Mouse (Mus musculus) forebrain, embryonic 16.5 days (tissue): ENCODE results near the gene Micall1. TPM values are rescaled to one million over a fixed set of nuclear protein-coding genes. Genes with fewer than 3 reads are reported as not detected.

Experiments
- ATAC-seq: fragments of 200-750 bp; cut with Nextera tagmentation; 2 replicates; pipeline ENCODE4 v1.8.0; 2017; ENCODE audit warnings: mild to moderate bottlenecking, moderate library complexity
- H3K27ac ChIP-seq: fragments of 300-500 bp; sonication (generic); 2 replicates; pipeline ENCODE4 v1.5.1; 2014; ENCODE audit warnings: low read length, control low read depth
- H3K27me3 ChIP-seq: fragments of 300-500 bp; sonication (generic); replicated peaks from 2 replicates; pipeline ENCODE4 v1.6.1; 2014; ENCODE audit warnings: low read length; ENCODE audit not compliant: control insufficient read depth, insufficient read depth
- H3K36me3 ChIP-seq: fragments of 300-500 bp; sonication (generic); 2 replicates; pipeline ENCODE4 v1.6.1; 2014; ENCODE audit not compliant: control insufficient read depth, insufficient read depth
- H3K4me1 ChIP-seq: fragments of 300-500 bp; sonication (generic); replicated peaks from 2 replicates; pipeline ENCODE4 v1.6.1; 2014; ENCODE audit warnings: low read length; ENCODE audit not compliant: control insufficient read depth, insufficient read depth
- H3K4me2 ChIP-seq: fragments of 300-500 bp; sonication (generic); 2 replicates; pipeline ENCODE4 v1.6.1; 2014; ENCODE audit warnings: mild to moderate bottlenecking, low read length, control low read depth
- H3K4me3 ChIP-seq: fragments of 300-500 bp; sonication (generic); replicated peaks from 2 replicates; pipeline ENCODE4 v1.5.1; 2014; ENCODE audit warnings: mild to moderate bottlenecking, low read length, control low read depth
- H3K9ac ChIP-seq: fragments of 300-500 bp; sonication (generic); replicated peaks from 2 replicates; pipeline ENCODE4 v1.6.1; 2014; ENCODE audit warnings: low read depth, low read length, control low read depth
- H3K9me3 ChIP-seq: fragments of 300-500 bp; sonication (generic); 2 replicates; pipeline ENCODE4 v1.6.1; 2016; ENCODE audit warnings: low read length; ENCODE audit not compliant: control insufficient read depth
- WGBS: fragments of 180-500 bp; shearing (Covaris S2); extraction: QIAGEN DNeasy Blood & Tissue Kit; methylation state at CpG from one replicate; pipeline ENCODE4 v1.1.7; 2014; 5-methylcytosine and 5-hydroxymethylcytosine counted together
- polyA plus RNA-seq: library from polyadenylated mRNA; unstranded; fragments of >200 nt; fragmentation: Nextera tagmentation; extraction: Ambion mirVana; gene quantifications from 2 replicates; pipeline ENCODE4 v1.2.1, GENCODE M21; 2015

Micall1 gene
- polyA plus RNA-seq, 1 experiment from 2014 or later, result 10.0 TPM

DNA sequence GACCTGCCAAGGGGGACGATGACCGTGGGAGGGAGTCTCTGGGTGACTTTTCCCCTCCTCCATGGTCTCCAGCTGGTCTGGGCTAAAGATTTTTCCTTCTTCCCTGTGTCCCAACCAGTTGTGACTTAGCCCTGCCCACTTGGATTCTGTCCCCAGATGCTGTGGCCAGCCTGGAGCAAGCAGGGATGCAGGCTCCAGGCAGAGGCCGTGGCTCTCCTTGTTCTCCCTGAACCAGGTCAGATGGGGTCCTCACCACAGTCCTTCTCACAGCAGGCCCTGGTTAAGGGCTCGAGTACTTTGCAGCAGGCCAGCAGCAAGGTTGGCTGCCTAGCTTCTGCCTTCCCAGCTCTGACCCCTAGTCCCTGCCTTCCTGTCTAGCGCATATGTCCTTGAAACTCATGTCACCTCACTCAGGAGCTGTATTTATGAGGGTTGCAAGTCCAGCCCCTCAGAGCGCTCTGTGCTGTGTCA lies 24.5 kb downstream of the Micall1 start:
- no peaks in the 10 kb centered on the region for H3K4me1 ChIP-seq
- no peak overlapping the region for H3K4me3 ChIP-seq
- H3K9ac ChIP-seq, result no peak overlapping the region
- peaks cover 7% of the 10 kb centered on the region for H3K36me3 ChIP-seq
- no peak for ATAC-seq
- no peak overlapping the region for H3K27ac ChIP-seq
- 87% methylated on average over 5 of the region's 6 CpGs for WGBS
- no peaks in the 10 kb centered on the region for H3K9me3 ChIP-seq
- H3K27me3 ChIP-seq, result no peaks in the 10 kb centered on the region
- H3K4me2 ChIP-seq, result no peak overlapping the region

DNA sequence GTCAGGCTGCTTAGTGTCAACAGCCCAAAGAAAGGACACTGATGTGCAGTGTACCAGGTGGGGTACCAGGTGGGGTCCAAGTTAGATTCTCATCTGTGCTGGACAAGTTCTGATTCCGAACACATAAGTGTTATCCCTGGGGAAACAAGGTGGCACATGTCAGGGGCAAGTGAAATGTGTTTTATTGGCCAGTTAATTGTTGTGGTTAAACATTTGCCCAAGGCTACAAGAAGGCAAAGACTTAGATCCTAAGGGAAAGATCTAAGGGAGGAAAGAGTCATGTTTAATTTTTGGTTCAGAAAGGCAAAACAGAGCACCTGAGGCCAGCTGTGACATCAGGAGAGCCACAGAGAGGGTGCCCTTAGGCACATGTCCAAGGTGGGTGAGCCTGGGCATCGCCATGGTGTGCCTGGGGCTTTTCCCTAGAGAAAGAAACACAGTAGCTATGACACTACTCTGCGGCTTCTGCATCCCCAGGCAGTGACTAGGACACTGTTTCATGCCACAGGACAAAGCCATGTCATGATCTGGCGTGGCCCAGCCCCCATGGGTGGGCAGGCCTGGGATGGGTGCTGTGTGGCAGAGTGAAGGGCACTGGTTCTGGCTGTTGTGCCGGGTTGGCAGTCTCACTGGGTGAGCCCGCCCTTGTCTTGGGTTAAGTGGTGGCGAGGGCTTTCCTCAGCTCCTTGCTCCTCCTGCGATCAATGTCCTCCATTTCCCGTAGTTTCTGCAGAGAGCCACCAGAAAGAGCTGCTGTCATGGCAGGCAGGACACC lies 26.0 kb downstream of the Micall1 start:
- 84% methylated on average over 9 of the region's 9 CpGs for WGBS
- H3K9me3 ChIP-seq, result no peaks in the 10 kb centered on the region
- H3K27me3 ChIP-seq, result no peaks in the 10 kb centered on the region
- H3K27ac ChIP-seq, result no peak overlapping the region
- no peak overlapping the region for H3K4me3 ChIP-seq
- no peak for ATAC-seq
- H3K9ac ChIP-seq, result no peak overlapping the region
- peaks cover 7% of the 10 kb centered on the region; the same call in 1 of the 2 replicates for H3K36me3 ChIP-seq
- no peak overlapping the region for H3K4me2 ChIP-seq
- no peaks in the 10 kb centered on the region for H3K4me1 ChIP-seq

DNA sequence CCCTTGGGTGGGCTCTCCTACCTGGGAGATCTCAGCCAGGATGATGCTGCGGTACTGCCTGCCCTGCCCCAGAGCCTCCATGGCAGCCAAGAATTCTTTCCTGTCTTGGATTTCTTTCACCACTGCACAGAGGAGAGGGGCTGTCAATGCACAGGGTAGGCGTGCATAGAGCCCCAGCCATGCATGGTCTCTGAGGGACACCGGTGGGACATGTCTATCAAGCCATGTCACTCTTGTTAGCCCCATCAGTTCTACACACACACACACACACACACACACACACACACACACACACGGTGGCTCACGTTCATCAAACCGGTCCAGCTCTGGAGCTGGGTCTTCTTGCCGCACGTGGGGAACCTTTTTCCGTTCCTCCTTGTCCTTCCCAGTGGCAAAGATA lies 26.6 kb downstream of the Micall1 start:
- ATAC-seq, result no peak
- Histone ChIP-seq H3K4me3 (no peak overlapping the region), H3K27ac (no peak overlapping the region), H3K36me3 (peaks cover 2% of the 10 kb centered on the region; the same call in 1 of the 2 replicates), H3K9me3 (no peaks in the 10 kb centered on the region), H3K9ac (no peak overlapping the region), H3K27me3 (no peaks in the 10 kb centered on the region), H3K4me2 (no peak overlapping the region), H3K4me1 (peaks cover 3% of the 10 kb centered on the region)
- 76% methylated on average over 9 of the region's 9 CpGs for WGBS

DNA sequence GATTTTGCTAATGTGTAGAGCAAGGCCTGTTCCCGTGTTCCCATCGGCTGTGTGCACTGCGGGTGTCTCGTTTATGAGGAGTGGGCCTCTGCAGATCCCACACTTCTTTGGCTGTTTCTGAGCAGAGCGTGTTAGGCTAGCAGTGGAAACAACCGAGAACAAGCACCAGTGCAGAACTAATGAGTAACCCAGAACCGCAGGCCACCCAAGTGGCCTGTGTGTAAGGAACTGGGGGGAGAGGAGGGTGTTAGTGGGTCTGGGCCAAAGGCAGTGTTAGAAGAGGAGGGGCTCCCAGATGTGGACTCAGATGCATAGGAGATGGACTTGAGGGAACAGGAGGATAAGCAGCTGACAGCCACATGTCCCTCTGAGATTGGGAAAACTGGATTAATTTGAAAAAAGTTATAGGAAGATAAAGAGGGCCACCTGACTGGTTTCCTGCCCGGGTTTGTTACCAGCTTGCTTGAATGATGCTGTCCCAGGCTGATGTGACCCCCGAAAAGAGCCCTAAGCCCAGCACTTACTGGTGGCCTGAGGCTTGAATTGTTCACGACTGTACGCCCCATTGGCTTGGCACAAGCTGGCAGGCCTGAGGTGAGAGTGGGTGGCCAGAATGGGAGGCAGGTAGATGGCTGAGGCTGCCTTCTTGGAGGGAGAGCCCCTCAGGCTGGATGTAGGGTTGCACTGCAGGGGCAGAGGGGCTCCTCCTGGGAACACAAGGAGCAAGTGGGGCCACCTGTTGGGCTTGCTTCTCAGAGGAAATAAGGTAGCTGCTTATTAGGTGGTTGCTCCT lies 27.3 kb downstream of the Micall1 start:
- no peaks in the 10 kb centered on the region for H3K9me3 ChIP-seq
- H3K27ac ChIP-seq, result no peak overlapping the region
- H3K27me3 ChIP-seq, result no peaks in the 10 kb centered on the region
- H3K4me1 ChIP-seq, result peaks cover 8% of the 10 kb centered on the region
- H3K4me3 ChIP-seq, result no peak overlapping the region
- H3K9ac ChIP-seq, result no peak overlapping the region
- 59% methylated on average over 11 of the region's 11 CpGs for WGBS
- ATAC-seq, result no peak
- no peak overlapping the region for H3K4me2 ChIP-seq
- 0 out of 2 replicates have a peak, but pooled peaks cover 2% of the 10 kb centered on the region for H3K36me3 ChIP-seq

DNA sequence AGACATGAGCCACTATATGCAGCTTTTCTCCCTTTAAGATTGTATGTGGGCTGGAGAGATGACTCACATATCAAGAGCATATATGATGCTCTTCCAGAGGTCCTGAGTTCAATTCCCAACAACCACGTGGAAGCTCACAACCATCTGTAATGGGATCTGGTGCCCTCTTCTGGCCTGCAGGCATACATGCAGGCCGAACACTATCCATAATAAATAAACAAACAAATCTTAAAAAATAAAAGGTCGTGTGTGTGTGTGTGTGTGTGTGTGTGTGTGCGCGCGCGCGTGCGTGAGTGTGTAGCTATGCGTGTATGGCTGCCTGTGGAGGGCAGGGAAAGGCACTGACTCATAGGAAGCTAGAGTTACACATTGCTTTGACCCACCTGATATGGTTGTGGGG lies 30.9 kb downstream of the Micall1 start:
- 62% methylated on average over 10 of the region's 10 CpGs for whole genome bisulfite sequencing
- ATAC-seq, result no peak

DNA sequence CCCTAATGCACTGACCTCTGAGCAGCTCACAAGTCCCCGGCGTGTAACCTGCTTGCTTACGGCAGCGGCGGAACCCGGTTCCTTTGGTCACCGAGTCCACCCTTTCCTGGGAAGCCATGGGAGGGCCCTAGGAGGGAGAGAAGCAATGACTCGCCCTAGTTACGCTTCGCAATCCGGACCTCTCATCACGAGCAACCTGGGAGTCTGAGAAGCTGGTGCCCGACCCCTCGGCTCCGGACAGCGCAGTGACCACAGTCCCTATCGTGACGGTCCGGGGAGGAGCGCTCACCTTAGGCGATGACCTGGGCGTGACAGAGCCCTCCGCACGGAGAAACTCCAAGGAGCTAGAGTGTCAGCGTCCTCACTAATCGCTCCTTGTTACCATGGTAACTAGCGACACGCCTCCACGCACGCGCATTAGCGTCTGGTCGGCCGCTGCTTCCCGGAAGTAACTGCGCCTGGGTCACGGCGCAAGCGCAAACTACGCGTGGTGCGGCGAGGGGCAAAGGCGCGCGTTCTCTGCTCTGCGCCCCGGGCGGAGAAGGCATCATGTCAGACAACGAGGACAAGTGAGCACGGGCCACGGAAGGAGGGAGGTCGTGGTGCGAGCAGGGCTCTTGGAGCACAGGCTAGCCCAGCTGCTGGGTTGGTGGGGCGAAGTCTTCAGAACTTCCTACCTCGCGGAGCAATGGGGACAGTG lies 32.3 kb downstream of the Micall1 start, which contains the start of the genes Polr2f and 1700088E04Rik:
TSS of gene Polr2f (plus strand) at position 144 of the 700 bp plus-strand sequence.
TSS of gene 1700088E04Rik (minus strand) at position 388 of the 700 bp plus-strand sequence.
- H3K27me3 ChIP-seq, result no peaks in the 10 kb centered on the region
- H3K4me3 ChIP-seq, result peak within 1 kb of the TSS; percentile 95
- peak within 1 kb of the TSS; percentile 89 for H3K4me2 ChIP-seq
- peak within 1 kb of the TSS; percentile 83 for H3K9ac ChIP-seq
- no peak within 1 kb of the TSS for H3K27ac ChIP-seq
- peaks cover 22% of the 10 kb centered on the region for H3K4me1 ChIP-seq
- H3K9me3 ChIP-seq, result no peaks in the 10 kb centered on the region
- peaks cover 3% of the 10 kb centered on the region; the same call in 1 of the 2 replicates for H3K36me3 ChIP-seq
- under 1% methylated on average over 57 of the region's 57 CpGs for WGBS
- peak; percentile 95 for ATAC-seq

More for the DNA sequence above, 30.9 kb downstream of the Micall1 start:
- H3K4me2 ChIP-seq, result no peak overlapping the region
- no peaks in the 10 kb centered on the region for H3K9me3 ChIP-seq
- no peak overlapping the region for H3K4me3 ChIP-seq
- no peaks in the 10 kb centered on the region for H3K36me3 ChIP-seq
- peaks cover 22% of the 10 kb centered on the region for H3K4me1 ChIP-seq
- no peak overlapping the region for H3K27ac ChIP-seq
- H3K9ac ChIP-seq, result no peak overlapping the region
- no peaks in the 10 kb centered on the region for H3K27me3 ChIP-seq

DNA sequence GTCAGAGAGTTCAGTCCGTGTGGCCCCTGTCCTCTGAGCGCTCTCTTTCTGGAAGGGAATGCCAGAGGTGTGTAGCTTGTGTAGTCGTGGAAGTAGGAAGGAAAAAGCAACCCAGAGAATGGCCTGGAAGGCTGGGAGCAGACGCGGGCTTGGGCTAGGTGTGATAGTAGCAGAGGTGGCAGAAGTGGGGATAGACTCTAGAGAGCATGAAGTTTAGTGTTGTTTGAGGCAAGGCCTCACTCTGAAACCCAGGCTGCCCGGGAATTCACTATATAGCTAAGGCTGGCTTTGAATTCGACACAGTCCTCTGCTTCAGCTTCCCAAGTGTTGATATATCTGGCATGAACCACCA lies 32.8 kb downstream of the Micall1 start:
- H3K27me3 ChIP-seq, result no peaks in the 10 kb centered on the region
- ATAC-seq, result peak; percentile 18; the same call in 1 of the 2 replicates
- peak overlapping the region; percentile 95 for H3K4me3 ChIP-seq
- peaks cover 22% of the 10 kb centered on the region for H3K4me1 ChIP-seq
- H3K27ac ChIP-seq, result no peak overlapping the region
- WGBS, result under 1% methylated on average over 7 of the region's 7 CpGs
- no peaks in the 10 kb centered on the region for H3K9me3 ChIP-seq
- peaks cover 5% of the 10 kb centered on the region for H3K36me3 ChIP-seq
- peak overlapping the region; percentile 83 for H3K9ac ChIP-seq
- H3K4me2 ChIP-seq, result peak overlapping the region; percentile 89

DNA sequence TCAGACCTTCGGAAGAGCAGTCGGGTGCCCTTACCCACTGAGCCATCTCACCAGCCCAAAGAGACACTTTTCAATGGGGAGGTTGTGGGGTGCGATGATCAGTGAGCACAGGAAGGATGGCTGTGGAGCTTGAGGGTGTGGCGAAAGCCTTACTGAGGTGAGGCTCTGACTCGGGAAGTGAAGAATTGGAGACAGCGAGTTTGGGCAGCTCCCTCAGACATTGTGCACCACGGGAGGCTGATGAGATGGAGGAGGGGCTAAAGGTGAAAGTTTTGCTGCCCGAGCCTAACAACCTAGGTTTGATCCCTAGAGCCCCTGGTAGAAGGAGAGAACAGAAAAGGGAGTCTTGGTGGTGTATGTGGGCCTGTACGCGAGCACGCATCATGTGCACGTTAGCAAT lies 34.6 kb downstream of the Micall1 start:
- Histone ChIP-seq H3K4me2 (no peak overlapping the region), H3K9ac (no peak overlapping the region), H3K4me3 (no peak overlapping the region), H3K36me3 (peaks cover 16% of the 10 kb centered on the region), H3K27me3 (no peaks in the 10 kb centered on the region), H3K4me1 (peaks cover 22% of the 10 kb centered on the region), H3K9me3 (no peaks in the 10 kb centered on the region), H3K27ac (no peak overlapping the region)
- ATAC-seq, result no peak
- WGBS, result 88% methylated on average over 12 of the region's 12 CpGs

DNA sequence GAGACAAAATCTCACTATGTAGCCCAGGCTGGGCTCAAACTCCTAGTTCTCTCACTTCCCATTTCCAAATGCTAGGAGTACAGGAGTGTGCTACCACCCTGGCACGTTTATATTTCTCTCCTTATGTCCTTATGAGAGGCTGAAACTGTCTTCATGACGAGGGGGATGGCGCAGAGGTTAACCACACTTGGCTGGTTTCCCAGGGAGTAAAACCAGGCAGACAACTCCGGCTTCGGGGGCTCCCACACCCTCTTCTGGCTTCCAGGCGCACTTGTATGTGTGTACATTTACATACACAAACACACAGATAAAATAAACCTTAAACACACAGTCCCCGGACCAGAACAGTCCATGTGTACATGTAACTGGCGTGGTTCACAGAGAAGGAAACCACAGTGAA lies 35.3 kb downstream of the Micall1 start:
- Histone ChIP-seq H3K4me2 (no peak overlapping the region), H3K27me3 (no peaks in the 10 kb centered on the region), H3K9me3 (no peaks in the 10 kb centered on the region), H3K4me3 (no peak overlapping the region), H3K4me1 (peaks cover 22% of the 10 kb centered on the region), H3K36me3 (peaks cover 16% of the 10 kb centered on the region), H3K27ac (no peak overlapping the region), H3K9ac (no peak overlapping the region)
- no peak for ATAC-seq
- WGBS, result 77% methylated on average over 8 of the region's 8 CpGs
